Mouse (Mus musculus) liver, postnatal 0 days (tissue): ENCODE data around the gene Smcp.

ENCODE experiments used
- CTCF ChIP-seq: sonication (generic); IDR thresholded peaks from 2 replicates; pipeline ENCODE4 v1.5.1; 2016; ENCODE audit warnings: antibody characterized with exemption, low read depth
- EP300 ChIP-seq: IDR thresholded peaks from 2 replicates; pipeline ENCODE4 v1.6.1; 2016; ENCODE audit warnings: antibody characterized with exemption, low read depth, mild to moderate bottlenecking

GRCm38 (mm10) chr3:92583164-92583826 lies 5.5 kb downstream of the Smcp start:
- TF ChIP-seq CTCF (no peak), EP300 (no peak)
